Mouse (Mus musculus): ENCODE results near the gene Ttll7.

Gene Ttll7

GRCm38 (mm10) chr3:146851966-146852891 is at the start of gene Ttll7:
Gene Ttll7, plus strand, starts transcription at chr3:146852367.
- DNase-seq (ENCODE audit: extremely low spot score): peak; percentile 89

GRCm38 (mm10) chr3:146812041-146812878 is 39.9 kb upstream of the Ttll7 start:
- no peak for DNase-seq (ENCODE audit: extremely low spot score)

DNA sequence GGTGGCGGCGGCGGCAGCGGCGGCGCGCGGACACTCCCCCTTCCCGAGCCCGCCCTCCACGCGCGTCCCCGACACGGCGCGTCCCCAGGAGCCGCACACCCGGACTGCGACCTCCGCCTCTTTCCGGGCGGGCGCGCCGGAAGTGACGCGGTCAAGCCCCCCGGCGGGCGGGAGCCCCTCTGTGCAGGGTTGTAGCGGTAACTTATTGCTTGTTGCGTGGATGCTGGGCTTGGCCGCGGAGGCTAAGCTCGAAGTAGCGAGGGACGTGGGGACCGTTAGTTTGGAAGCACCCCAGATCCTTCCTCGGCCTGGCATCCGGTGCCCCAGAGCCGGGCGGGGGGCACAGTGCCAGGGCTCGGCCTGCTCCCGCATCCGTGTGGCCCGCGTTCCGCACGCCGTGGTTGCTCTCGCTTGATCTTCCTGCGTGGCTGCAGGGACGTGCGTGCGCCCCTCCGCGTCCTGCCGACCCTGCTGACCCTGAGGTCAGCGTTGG is 39.2 kb upstream of the Ttll7 start, which contains the start of gene Prkacb:
Prkacb (minus strand) TSS at position 90 of the 493 bp plus-strand sequence.
- peak; percentile 91 for DNase-seq (ENCODE audit: extremely low spot score)

DNA sequence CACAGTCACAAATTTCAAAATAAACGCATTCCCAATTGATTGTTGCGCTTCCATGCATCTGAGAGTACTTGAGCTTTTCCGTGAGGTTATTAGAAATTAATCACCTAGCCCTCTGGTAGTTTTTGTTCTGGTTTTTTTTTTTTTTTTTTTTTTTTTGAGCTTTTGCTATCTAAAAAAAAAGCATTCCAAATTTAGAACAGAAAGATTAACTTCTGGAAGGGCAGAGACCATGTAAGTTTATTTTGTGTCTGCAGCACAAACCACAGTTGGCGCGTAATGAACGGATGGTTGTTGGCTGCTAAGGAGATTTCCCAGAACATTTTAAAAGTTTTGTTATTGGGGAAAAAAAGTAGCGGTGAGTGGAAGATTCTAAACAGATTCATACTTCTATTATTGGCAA is 38.5 kb upstream of the Ttll7 start:
- DNase-seq (ENCODE audit: extremely low spot score): no peak

DNA sequence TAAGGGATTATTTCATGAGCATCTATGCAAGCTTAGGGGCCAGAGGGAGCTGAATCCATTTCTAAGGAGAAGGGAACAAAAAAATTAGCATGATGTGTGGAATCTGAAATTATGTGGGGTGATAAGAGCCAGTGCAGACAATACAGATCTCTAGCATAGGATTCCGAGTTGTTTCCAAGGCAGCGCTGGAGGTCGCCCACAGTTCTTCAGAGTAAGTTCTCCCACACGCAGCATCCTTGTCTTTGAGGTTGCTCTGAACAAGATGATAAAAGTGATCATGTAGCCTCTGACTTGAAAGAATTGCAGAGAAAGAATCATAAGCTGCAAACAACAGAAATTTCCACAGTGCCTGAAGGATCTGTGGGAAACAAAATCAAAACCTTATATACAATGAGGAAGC is 31.4 kb upstream of the Ttll7 start:
- no peak for DNase-seq (ENCODE audit: extremely low spot score)

DNA sequence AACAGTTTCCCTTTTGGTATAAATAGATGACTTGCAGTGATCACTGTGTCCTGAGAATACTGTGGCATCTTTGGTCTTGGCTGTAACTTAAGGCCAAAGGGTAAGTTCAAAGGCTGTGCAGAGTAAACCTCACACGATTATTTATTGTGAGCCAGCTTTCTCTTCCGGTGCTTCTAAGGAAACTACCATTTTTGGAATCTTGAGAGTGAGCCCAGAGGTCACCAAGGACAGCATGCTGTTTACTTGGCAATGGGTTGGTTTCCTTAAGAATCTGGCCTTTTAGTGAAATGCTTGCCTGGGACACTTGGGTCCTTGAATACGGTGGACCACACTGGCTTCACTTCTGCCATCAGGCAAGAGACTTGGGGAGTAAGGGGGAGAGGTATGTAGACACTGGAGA is 9.4 kb upstream of the Ttll7 start:
- no peak for DNase-seq (ENCODE audit: extremely low spot score)

- no peak for DNase-seq (ENCODE audit: extremely low spot score)
These were observed 8.7 kb upstream of the Ttll7 start for GRCm38 (mm10) chr3:146843470-146843869.

- DNase-seq (ENCODE audit: extremely low spot score): no peak
These were observed 5.9 kb upstream of the Ttll7 start for GRCm38 (mm10) chr3:146846237-146846636.

DNA sequence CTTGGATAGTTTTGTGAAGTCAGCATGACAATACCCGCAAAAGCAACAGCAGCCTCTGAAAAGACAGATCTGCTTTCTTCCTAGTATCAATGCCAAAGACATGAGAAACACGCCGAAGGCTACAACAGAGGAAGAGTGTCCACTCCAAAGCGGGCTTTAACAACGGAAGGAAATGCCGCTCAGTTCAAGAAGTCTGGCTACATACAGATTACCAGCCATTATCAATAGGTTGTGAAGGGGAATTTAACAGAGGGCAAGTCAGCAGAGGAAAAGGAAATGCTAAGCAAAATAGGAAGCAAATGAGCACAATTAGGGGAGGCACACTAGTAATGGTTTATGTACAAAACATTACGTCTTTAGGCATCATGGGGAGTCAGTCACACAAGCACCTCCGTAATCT is 4.1 kb upstream of the Ttll7 start:
- no peak for DNase-seq (ENCODE audit: extremely low spot score)

GRCm38 (mm10) chr3:146849360-146849759 is 2.8 kb upstream of the Ttll7 start:
- DNase-seq (ENCODE audit: extremely low spot score): no peak

- no peak for DNase-seq (ENCODE audit: extremely low spot score)
These were observed 2.4 kb downstream of the Ttll7 start for GRCm38 (mm10) chr3:146854473-146855087.

DNA sequence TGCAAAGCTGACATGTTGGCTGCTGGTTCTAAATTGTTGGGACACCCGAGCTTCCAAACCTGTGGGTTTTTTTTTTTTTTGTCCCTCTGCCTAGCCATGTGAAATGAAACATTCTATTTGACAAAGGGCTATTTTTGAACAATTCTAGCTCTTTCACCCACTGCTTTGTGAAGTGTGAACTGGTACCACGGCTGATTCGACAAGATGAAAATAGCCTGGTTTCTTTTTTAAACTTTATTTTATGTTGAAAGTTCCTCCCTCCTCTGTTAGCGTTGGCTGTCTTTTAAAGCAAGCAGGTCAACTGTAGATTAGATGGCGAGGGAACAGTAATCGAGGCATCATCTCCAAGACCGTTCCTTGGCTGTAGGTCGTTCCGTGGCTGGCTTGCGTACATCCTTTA is 5.2 kb downstream of the Ttll7 start:
- no peak for DNase-seq (ENCODE audit: extremely low spot score)

GRCm38 (mm10) chr3:146860308-146860707 is 8.1 kb downstream of the Ttll7 start:
- no peak for DNase-seq (ENCODE audit: extremely low spot score)

DNA sequence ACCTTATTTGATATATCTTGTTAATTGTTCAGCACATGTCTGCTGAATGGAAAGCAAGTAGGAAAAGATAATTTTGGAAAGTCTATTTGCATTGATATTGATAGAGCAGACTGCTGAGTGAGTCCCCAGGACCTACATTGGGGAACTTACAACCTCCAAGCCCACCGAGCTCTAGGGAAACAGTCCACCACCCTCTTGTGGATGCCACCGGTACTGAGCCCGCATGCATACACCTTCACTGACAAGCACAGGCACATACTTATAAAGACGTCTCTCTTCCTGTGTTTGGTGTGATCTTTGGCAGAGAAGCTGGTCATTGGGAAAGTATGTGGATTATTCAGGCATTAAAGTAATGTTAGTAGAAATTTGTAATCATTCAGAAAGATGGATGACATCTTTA is 14.4 kb downstream of the Ttll7 start:
- peak; percentile 25 for DNase-seq (ENCODE audit: extremely low spot score)

DNA sequence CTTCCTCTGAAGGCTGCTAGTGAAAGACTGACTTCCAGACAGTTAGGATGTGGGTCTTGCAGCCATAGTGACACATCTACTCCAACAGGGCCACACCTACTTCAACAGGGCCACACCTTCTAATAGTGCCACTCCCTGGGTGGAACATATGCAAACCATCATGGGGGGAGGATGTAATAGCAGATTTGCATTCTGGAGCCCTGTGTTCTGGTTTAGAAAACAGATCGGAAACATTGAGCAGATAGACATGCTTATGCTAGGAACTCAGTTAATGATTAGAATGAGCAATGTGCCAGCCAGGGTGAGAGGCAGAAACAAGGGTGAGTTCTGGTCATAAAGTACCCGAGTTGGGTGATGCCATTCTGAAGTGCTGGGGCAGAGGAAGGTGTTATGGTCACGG is 19.8 kb downstream of the Ttll7 start:
- no peak for DNase-seq (ENCODE audit: extremely low spot score)

DNA sequence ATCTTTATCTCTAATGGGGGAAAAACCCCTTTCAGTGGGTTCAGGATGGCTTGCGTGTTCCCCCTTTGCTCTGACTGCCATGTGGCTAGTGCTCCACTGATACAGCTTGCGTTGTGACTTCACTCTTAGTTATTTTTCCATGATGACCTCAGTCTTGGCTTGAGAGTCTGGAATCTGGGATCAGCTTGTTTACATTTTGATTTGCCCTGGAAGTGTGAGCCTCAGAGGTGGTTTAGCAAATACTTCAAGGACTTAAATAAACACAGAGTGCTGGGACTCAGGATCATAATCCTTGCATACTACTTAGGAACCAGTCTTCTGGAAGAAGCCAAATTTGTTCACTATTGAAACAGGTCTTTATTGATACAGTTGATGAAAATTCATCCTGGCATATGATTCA is 23.8 kb downstream of the Ttll7 start:
- DNase-seq (ENCODE audit: extremely low spot score): no peak

DNA sequence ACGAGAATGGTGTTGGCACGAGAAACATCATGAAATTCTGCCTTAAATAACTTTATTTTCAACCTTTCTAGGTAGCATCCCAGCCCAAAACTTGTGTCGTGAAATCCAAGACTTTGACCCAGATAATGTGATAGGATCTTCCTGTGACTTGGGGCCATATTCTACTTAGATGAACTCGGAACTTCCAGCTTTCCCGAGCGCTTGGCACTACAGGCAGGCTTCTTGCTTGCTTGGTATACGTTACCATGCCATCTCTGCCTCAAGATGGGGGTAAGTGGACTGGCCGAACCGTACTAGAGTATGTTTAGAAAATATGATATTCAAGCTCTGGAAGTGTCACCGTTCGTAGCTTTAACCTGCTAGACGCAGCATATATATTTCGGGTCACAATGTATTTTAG is 41.8 kb downstream of the Ttll7 start:
- no peak for DNase-seq (ENCODE audit: extremely low spot score)

DNA sequence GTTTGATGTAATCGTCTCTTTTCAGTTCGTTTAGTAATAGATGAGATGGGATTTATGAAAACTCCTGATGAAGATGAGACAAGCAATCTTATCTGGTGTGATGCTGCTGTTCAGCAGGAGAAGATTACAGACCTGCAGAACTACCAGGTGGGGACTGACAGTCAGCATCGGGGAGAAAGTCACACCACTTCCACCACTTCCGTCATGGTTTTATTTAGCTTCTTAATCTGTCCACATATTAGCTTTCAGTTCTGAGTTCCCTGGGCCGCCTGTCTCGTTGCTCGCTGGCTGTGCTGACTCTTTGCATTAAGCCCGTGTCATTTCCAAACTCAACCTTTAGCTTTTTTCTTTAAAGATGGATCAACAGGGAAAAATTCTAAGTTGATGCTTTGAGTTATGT is 44.4 kb downstream of the Ttll7 start:
- DNase-seq (ENCODE audit: extremely low spot score): no peak

GRCm38 (mm10) chr3:146900094-146900493 is 47.9 kb downstream of the Ttll7 start:
- DNase-seq (ENCODE audit: extremely low spot score): no peak

DNA sequence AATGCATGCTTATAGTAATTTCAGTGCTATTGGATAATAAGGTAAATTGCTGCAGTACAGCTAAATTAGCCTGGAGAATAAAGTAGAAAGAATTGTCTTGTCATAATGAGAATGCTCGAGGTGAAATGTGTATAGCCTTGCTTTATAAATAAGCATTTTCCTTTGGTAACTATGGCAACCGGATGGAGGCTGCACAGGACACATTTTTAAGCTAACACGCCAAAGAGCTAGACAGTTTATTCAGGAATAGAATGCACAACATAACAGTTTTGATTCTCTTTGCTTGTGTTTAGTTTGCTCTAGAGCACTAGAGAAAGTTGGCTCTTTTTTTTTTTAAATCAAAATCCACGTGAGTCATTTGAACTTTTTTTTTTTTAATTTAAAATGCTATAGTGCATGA is 49.6 kb downstream of the Ttll7 start:
- no peak for DNase-seq (ENCODE audit: extremely low spot score)

DNA sequence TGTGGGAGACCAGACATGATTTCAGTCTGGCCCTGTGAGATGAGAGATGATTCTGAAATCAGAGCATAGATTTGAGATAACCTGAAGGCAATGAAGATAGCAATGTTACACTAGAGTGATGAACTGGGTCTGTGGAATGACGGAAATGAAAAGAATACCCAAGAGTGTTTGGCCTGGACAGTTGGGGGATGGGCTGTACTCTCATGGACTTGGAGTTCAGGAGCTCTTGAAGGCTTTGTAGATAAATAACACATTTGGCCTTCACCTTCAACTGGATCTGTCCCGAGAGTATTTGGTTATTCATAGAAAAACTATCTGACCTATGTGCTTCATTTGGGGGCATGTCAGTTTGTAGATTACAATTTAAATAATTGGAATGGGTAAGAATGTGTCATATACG is 53.4 kb downstream of the Ttll7 start:
- no peak for DNase-seq (ENCODE audit: extremely low spot score)

DNA sequence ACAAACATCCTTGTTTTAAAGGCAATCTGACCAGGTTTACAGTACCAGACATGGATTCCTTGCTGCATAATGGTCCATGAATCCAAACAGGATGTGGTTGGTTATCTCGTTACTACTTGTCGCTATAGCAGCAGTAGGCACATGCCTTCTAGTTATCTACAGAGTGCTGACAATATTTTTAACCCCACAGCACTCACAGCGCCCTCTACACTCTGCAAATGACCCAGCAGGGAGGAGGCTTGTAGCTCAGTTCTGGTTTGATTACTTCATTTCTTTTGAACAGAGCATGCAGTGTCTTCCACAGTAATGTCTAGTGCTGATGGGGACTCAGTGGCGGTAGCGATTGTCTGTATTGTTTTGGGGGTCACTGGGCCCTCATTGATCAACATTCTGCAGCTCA is 56.8 kb downstream of the Ttll7 start:
- DNase-seq (ENCODE audit: extremely low spot score): no peak
